Comparison of ENCODE assay signal across 21 mouse cellular contexts in the genomic region with DNA sequence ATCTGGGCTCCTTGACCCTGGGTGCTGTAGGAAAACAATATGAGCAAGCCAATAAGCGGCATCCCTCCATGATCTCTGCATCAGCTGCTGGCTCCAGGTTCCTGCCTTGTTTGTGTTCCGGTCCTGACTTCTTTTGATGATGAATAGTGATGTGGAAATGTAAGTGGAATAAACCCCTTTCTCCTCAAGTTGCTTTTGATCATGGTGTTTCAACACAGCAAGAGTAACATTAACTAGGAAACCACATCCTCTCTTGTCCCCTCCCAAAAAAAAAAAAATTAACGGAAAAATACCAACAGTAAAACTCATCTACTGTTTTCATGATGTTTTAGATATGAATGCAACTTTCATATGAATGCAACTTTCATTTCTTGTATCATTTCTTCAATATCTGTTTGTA.
"Had no signal": no experiment of that assay in that cellular context is flagged by ENCODE, and none has a peak within 500 bp of the region (broad histone marks: within the 10 kb centered on the region; RNA-seq: fewer than 3 reads in every experiment).

No protein-coding gene starts in this region.

- H3K4me3 ChIP-seq: lung, embryonic 15.5 days; megakaryocyte, embryonic 14.5 days; midbrain, embryonic 13.5 days; midbrain, embryonic 15.5 days; neural tube, embryonic 13.5 days; neural tube, embryonic 15.5 days had no signal

- ATAC-seq: liver, postnatal 0 days; lung, postnatal 0 days; midbrain, embryonic 13.5 days; midbrain, embryonic 15.5 days had no signal

- H3K9ac ChIP-seq: liver, postnatal 0 days; lung, embryonic 15.5 days; midbrain, embryonic 13.5 days; midbrain, embryonic 15.5 days; neural tube, embryonic 13.5 days; neural tube, embryonic 15.5 days had no signal

- H3K4me1 ChIP-seq: lung, embryonic 15.5 days; megakaryocyte, embryonic 14.5 days; midbrain, embryonic 13.5 days; midbrain, embryonic 15.5 days; neural tube, embryonic 13.5 days; neural tube, embryonic 15.5 days had no signal

- H3K27ac ChIP-seq: lung, embryonic 15.5 days; macrophage; midbrain, embryonic 13.5 days; midbrain, embryonic 15.5 days; neural tube, embryonic 13.5 days; neural tube, embryonic 15.5 days had no signal

- DNase-seq: liver, postnatal 0 days; lung, adult 2 months; lung, postnatal 14 days; lung, postnatal 36 days; retina, postnatal 1 day; right cerebral cortex, adult 18-20 months; right cerebral cortex, postnatal 25 days; right cerebral cortex, postnatal 4 days; spleen, adult 18-20 months; thymus, adult 18-20 months; thymus, postnatal 14 days; thymus, postnatal 4 days had no signal

- H3K4me2 ChIP-seq: lung, embryonic 15.5 days; midbrain, embryonic 11.5 days; midbrain, embryonic 13.5 days; midbrain, embryonic 15.5 days; neural tube, embryonic 13.5 days; neural tube, embryonic 15.5 days had no signal

- H3K9me3 ChIP-seq: lung, embryonic 15.5 days; megakaryocyte, embryonic 14.5 days; midbrain, embryonic 13.5 days; midbrain, embryonic 15.5 days; neural tube, embryonic 13.5 days; neural tube, embryonic 15.5 days had no signal

- H3K27me3 ChIP-seq: lung, embryonic 15.5 days; megakaryocyte, embryonic 14.5 days; midbrain, embryonic 13.5 days; midbrain, embryonic 15.5 days; neural tube, embryonic 13.5 days; neural tube, embryonic 15.5 days had no signal

- H3K36me3 ChIP-seq: lung, embryonic 15.5 days; midbrain, embryonic 13.5 days; midbrain, embryonic 15.5 days; neural tube, embryonic 13.5 days; neural tube, embryonic 15.5 days had no signal
